Mouse (Mus musculus) urinary bladder, postnatal 14 days (tissue): ENCODE measurements around the gene Ctnna2.
A peak's percentile ranks its signal among the peaks of the same experiment; 100 is the strongest.

Experiments used
- DNase-seq: peaks from one replicate; pipeline ENCODE4 v3.0.0; 2021; ENCODE audit warnings: low spot score

Gene Ctnna2

DNA sequence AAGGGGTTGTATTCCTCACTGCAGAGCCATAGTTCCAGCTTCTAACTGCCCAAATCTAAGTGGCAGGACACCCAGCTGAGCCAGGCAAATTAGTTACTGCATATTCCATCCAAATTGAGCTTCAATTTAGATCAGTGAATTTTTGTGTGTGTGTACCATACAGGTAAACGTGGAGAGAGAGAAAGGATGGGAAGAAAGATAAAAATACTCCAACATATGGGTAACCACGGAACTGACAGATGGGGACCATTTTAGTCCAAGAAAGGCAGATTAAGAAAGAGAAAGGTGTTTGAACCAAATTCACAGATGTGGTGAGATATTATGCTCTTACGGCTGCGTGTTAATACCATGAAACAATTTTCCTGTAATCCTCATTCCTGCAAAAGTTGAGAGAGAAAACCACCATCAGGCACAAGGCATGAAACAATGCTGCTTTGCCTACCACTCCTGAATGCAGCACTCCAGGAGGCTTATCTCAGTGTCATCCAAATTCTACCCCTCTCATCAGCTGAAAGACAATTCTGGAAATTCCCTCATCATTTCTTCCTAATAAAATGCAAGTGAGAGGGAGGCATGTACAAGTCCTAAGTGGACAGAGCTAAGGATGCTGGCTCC, 840.1 kb downstream of the Ctnna2 start:
- DNase-seq = no peak

DNA sequence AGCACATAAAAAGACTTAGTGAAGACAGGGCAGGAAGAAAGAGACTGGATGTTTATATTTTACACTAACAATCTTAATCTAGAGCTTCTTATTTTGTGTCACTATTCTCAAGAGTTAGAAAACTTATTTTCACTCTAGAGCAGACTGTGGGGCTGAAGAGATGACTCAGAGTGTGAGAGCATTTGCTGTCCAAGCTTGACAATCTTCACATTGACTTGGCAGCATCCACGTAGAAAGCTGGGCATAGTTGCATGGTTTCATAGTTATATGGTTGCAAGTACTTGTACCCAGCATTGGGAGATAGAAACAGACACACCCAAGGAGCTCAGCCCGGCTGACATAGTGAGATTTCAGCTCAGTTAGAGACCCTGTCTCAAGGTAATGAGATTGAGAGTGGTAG, 858.6 kb downstream of the Ctnna2 start:
- no peak for DNase-seq

DNA sequence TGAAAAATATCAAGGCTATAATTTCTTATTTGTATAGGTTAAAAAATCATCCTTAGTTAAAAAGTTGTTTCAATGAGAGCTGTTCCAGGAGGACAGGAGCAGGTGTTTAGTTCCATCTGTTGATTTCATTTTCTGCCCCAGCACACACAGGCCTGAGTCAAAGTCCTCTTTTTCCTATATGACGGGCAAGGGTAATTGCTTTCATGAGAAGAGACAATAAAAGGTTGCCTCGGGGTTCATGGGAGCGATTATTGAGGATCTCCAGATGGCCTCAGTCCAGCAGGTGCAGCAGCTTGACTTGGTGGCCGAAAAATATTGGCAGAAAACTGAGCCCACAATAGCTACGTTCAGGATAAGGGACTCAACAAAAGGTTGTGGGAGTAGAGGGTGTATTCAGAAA, 859.0 kb downstream of the Ctnna2 start:
- DNase-seq = no peak

DNA sequence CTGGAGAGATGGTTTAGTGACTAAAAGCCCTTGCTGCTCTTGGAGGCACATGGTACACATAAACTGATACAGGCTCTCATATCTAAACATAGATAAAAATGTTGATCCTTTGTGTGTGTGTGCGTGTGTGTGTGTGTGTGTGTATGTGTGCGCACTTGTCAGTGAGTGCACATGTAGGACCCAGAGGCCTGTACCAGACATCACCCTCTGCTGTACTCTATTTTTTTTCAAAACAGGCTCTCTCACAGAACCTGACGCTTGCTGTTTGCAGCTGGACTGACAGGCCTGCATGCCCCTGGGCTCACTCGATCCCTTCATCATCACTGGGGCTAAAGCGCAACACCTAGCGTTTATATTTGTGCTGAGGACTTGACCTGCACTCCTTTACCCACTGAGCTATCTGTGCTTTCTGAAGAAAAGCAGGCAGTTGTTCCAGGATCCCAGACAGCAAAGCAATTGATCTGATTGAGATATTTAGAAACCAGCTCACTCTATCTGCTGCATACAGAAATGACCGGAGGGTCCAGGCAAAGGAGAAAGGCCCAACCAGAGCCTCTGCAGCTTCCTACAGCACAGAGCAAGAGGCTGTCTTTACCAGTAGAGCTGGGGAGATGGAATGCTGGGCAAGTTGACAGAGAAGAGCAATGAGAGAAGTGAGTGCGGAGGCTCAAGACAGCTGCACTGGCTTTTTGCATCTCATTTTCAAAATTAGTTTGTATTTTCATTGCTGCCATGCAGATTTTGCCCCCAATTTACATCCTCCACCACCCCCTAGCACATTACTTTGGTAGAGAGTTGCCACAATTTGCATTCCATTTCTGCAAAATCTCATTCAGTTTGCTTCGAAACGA, 870.2 kb downstream of the Ctnna2 start:
- no peak for DNase-seq

DNA sequence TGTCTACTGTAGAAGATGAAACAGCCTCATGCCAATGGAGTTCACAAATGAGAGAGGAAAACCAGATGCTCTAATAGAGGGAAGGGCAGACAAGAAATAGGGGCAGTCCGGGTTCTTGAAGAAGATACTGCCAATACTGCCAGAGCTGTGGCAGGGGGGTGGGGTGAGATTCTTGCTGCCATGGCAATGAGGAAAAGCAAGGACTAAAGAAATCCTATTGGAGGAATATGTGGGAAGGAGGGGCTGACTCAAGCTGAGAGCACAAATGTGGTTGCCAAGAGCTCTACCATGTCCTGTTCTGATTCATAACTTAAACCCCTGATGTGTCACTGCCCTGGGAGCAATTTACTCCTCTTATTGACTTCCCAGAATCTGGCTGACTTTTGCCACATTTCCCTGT, 878.5 kb downstream of the Ctnna2 start:
- DNase-seq = no peak

DNA sequence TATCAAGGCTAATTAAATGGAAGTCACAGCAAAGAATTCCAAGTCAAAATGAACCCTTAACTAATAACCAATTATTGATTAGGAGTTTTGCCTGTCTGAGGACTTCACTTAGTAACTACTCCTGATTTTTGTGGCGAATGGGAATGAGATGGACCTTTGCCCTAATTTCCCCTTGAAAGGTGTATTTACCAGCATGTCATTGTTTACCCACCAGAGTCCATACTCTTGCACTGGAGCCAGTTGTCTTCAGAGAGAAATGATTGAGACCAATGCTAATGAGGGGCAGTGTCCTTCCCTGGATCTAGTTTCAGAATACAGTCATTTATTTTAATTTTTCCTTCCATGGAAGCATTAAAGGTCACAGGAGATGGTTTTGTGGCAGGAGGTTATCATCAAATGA, 881.0 kb downstream of the Ctnna2 start:
- DNase-seq = no peak

DNA sequence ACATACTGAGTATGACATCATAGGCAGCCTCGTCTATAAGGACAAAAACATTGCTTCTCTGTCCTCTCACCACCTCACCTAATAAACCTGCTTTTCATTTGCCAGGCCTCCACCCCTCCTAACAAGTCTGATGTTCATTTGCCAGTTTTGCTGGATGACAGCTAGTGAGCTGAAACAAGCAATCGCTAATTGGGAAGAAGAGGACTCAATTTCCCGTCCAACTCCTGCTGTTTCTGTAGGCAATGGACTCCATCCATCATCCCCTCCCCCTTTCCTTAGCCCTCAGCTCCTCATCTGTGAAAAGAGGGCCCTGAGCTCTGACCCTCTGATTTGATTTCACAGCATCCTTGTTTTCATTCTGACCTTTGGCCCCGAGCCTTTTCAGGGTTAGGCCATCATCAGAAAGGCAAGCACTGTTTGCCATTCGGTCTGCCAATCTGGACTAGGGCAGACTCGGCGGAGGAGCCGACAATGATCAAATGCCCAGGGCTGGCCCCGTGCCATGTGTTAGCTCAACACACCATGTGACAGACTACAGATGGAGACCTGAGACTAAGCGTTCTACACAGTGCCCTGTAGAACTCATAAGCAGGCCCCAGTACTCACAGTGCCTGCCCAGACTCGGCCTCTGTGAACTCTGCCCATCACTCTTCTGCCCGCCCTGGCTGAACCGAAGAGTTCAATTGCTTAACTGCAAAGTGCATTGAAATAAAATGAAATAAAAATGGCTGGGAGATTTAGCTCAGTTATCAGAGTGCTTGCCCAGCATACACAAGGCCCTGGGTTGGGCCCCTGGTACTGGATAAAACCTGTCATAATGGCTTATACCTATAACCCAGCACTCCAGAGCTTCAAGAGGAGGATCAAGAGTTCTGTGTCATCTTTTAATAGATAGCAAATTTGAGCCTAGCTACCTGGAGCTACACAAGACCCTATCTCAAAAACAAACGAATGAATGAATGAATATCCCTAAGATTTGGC, 903.8 kb downstream of the Ctnna2 start:
- peak; percentile 39 for DNase-seq

DNA sequence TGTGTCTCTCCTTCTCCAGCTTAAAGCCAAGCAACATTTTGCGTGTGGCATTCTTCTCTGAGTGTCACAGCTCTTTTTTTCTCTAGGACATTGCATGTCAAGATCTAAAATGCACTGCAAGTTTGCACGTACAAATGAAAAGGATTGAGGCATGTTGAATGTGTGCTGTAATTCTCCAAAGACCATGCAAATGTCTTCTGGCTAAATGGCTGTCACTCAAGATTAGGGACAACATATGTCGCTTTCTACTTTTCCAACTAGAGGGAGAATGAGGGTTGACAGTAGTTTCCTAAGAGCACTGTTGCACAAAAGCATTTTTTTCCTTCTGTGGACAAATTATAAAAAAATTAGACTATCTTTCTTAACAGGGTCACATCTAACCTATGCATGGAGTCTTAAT, 909.9 kb downstream of the Ctnna2 start:
- no peak for DNase-seq

DNA sequence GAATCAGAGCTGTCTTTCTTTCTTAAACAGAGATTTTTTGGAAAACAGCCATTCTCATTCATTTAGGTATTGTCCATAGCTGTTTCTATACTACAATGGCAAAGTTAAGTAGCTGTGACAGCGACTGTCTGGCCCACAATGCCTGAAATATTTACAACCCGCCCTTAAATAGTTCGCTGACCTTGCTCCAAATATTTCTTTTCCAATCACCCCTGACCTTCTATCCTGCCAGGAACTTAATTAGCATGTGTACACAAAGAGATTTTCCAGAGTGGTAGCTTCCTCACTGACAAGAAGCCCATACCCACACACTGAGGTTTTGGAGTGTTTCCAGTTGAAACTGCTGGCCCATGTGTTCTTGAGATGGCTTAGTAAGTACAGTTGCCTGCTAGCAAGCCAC, 928.8 kb downstream of the Ctnna2 start:
- no peak for DNase-seq

DNA sequence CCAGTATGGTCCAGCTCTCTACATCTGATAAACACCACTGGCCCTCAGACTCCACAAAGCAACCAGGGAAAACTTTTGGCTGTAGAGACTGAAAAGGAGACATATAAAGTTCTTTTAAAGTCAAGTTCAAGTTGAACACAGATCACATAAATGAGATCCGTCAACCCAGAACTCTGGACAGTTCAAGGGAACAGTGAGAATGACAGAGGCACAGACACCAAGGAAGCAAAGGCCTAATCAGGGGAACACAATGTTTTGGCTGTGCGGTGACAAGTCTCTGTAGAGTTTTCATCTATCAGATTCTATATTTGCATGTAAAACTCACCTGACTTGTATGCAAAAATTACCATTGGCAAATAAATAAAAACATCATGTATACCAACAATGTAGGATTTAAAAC, 929.3 kb downstream of the Ctnna2 start:
- no peak for DNase-seq

DNA sequence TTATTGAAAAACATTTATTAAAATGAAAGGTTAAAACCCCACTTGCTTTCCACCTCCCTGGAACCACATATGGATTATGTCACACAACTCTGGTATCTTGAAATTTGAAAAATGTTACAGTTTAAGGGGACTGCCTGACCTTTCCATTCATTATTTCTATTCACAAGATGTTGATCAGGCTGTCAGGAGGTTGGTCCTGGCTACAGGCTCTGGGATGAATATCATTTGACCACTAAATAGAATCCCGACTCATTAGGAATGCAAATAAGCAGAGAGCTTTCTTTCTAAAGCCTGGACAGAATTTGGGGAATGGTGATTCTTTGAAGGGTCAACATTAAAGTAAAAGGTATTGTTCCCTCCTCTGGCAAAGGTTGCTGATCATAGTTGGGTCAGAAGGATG, 931.9 kb downstream of the Ctnna2 start:
- no peak for DNase-seq

DNA sequence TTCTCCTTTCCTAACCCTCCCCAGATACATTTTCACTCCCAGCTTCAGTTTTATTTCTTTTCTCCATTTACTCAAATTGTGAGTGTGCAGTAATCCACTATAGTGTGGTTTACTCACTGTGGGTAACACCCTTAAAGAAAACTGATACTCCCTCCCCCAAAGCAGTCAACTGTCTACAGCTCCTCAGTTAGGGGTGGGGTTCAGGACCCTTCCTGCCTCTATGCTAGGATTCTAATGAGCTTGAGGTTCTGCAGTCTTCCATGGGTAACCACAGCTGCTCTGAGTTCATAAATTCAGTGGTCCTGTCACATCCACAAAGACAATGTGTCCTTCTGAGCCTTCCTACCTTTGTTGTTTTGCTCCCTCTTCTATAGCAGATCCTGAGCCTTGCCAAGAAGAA, 954.4 kb downstream of the Ctnna2 start:
- no peak for DNase-seq

DNA sequence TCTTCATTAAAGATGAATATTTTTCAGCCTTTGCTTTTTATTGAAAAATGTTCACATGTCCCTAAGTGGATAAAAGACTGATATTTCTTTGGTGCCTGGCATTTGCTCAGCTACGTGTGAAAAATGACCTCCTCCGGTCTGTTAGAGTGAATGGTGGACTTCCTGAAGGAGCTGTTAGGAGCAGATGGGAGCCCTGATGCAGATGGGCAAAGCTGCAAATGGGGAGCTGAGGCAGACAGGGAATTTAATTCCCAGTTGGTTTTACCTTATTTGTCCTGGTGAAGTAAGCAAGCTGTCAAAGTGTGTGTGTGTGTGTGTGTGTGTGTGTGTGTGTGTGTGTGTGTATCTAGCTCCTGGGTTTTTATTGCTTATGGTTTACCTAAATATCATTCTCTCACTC, 966.3 kb downstream of the Ctnna2 start:
- DNase-seq = no peak

DNA sequence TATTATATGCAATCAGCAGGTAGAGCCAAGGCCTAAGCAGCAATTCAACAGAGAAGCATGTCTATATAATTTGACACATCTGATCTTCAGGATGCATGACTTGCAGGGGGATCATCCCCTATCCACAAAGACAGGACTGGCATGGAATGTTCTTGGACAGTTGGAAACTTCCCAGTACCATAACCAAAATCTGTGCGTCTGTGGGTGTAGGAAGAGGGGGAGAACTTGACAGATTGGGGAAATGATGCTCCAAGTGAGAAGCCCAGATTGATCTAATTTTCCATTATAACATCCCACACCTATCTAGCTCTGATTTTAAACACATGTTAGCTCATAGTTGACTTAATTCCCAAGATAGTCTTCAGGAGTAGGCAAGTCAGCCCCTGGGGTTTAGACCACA, 968.5 kb downstream of the Ctnna2 start:
- DNase-seq = no peak

DNA sequence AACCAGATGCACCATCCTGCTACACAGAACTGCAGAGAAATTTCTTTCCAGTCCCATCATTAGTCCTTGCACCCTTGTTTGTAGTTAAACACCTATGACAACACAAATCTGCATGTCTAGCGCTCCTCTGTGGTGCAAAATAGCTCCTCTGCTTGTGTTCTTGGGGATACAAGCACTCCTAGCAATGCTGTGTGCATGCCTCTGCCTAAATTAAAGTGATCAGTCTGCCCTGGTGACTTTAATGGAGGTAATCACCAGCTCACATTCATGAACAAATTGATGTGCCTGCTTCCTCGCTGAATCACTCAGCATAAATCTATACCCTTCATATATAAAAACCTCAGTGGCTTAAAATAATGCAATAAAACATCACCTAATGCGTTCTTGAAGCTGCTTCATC, 987.4 kb downstream of the Ctnna2 start:
- DNase-seq = no peak

DNA sequence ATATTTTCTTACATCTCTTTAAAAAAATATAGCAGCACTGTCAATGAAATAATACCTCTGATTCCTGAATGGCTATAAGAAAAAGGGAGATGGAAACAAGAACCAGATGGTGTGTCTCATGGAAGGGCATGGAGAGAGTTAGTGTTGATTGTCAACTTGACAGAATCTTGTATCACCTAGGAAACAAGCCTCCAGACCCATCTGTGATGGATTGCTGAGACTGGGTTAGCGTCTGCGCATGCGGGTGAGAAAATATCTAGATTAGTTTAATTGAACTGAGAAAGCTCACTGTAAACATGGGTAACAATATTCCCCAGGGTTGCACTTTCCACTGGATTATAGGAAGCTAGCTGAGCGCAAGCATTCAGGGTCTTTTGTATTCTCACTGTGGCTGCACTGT, 994.7 kb downstream of the Ctnna2 start:
- no peak for DNase-seq

DNA sequence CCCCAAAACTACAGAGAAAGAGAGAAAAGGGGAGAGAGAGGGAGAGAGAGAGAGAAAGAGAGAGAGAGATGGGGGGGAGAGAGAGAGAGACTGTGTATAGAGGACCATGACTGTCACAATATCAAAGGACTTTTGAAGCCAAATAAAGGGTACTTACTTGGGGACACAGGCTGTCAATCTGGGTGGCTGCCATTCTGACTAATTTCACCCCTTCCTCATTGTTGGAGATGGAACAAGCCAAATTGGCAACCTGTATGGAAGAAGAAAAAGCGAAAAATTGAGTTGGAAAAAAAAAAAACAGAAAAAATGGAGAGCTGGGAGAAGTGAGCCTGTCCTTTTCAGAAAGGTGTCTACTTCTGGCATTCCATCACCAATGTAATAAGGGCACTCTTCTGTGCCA, 997.8 kb downstream of the Ctnna2 start:
- DNase-seq = no peak

DNA sequence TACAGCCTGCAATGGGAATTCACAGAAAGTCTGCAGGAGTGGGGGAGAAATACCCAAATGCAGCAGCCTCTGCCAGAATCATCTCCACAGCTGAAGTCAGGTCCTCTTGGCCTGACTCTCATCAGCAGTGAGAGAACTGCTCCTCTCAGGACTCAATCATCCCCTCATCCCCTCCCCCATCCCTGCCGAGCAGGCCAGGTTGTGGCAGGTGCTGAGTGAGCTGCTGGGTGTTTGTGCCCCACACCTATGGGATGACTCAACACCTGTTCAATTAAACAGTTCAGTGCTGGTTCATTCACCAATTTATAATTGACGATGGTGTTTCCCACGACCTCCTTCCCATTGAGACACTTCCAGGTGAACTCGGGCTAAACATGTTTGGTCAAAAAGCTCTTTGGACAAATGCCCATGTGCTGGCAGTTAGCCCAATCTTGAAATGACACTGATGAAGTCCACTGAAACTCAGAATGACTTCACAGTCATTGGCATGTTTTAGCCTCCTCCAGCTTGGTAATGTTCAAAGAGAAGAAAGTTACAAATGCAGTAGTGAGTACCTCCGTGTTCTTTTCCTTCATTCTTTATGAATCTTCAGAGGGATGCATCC, 1000.1 kb downstream of the Ctnna2 start:
- peak; percentile 52 for DNase-seq

DNA sequence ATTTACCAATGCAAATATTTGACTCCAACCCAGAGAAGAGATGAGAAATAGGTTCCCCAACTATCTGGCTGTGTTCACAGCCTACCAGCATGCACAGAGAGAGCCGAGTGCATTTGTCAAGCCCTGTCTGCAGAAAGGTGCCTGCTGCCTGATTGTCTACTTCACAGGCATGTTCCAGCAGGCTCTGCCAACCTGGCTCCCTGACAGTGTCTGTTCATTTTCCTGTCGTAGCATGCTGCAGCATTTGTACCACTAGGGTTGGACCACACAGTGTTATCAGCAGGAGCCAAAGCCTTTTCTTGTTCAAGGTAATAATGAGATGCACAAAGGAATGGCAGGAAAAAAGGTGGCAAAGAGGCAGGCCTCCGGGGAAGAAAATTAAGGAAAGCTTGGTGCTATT, 1001.7 kb downstream of the Ctnna2 start:
- DNase-seq = peak; percentile 75

DNA sequence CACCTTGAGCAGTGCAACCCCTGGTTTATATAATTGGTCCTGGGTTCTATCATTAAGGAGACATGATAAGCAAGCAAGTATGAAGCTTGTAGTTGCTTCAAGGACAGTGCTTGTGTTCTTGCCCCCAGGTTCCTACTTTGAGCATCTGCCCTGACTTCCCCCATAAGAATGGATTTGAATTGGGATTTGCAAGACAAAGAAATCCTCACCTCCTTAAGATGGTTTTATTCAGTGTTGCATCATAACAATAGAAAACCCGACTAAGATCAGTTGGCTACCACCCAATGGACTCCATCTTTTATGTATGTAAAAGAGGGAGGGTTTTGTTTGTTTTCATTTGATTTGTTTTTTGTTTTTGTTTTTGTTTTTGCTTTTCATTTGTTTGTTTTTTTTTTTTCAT, 1005.2 kb downstream of the Ctnna2 start:
- DNase-seq = no peak

DNA sequence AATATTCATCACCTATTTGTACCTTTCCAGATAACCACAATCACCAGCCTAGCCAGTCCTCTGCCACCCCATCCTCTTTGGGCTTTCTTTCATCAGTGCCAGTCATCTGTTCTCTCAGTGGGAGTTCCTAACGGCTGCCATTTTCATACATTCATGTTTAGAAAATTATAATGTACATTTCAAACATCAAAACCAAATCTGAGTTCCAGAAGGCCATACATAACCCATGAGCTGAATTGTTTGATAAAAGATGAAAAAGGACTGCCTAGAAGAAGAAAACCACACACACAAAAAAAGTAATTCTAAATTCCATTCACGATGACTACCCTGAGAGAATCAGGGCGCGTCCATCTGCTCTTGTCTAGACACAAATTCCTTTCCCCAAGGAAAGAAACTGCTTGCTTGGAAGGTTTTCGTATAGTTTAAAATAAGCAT, 1014.5 kb downstream of the Ctnna2 start:
- no peak for DNase-seq

DNA sequence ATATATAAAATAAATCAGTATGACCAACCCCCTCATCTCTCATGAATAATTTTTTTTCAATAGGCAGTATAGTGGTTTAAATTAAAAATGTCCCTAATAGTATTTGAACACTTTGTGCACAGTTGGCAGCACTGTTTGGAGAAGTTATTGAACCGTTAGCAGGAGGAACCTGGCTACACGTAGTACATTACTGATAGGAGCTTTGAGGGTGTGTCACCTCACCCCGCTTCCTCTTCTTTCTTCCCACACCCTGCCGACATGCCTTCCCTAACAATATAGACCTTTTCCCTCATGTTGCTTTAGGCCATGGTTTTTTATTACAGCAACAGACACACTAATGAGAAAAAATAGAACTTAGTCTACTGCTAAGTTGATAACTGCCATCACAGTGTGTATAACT, 1071.4 kb downstream of the Ctnna2 start:
- no peak for DNase-seq
